Mouse (Mus musculus): ENCODE measurements around the gene Mri1. TPM values are rescaled to one million over a fixed set of nuclear protein-coding genes. Genes with fewer than 3 reads are reported as not detected.

Mri1 gene
- polyA plus RNA-seq (2012; rRNA removed) = 59.5 and 104 TPM in 2 replicates

DNA sequence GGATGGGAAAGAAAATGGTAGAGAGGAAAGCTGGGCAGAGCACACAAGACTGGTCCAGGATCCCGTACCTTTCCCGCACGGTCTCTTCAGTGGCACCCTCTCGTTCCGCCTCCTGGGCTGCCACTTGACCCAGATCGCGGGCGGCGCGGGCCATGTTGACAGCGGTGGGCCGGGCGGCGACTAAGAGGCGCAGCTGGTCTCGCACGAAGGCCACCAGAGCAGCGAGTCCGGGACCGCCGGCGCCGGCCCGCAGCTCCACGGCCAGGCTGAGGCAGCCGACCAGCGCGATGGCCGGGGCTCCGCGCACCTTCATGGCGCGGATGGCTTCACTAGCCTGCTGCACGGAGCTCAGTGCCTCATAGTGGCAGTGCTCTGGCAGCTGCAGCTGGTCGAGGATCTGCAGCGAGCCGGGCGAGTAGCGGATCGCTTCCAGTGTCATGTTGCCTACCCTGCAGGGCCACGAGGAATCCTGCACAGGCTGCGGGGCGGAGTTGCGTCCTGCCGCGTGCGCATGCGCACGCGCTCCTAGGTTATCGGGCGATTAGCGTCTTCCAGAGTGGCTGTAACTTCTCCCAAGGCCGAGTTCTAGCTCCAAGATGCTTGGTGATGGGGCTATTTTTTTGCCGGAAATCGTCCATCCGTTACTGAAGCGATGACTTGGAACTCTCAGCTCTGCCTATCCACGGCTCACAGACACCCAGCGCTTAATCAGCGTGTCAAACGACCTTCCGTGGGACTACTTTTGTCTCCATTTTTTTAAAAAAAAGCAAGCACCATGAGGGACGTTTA, at the start of gene Mri1:
Gene Mri1 (minus strand): TSS at position 505 of the 789 bp plus-strand sequence.
- TF ChIP-seq POLR2A (IDR thresholded peaks at IDR 0.05; ENCODE audit: low read depth, low read length) (peak; percentile 65; the same call in 1 of the 2 replicates), CTCF (IDR thresholded peaks at IDR 0.05; ENCODE audit: extremely low read depth, insufficient read depth, insufficient read length, insufficient replicate concordance) (no peak)
- DNase-seq (ENCODE audit: low read depth in 1 of 2, low spot score in 2 of 2) = peak; percentile 69 to 70
- Histone ChIP-seq H3K4me3 (ENCODE audit: extremely low read depth, insufficient read depth, insufficient read length) (peak within 1 kb of the TSS; percentile 98), H3K27me3 (ENCODE audit: control insufficient read depth, insufficient read depth, low read length) (no peaks in the 10 kb centered on the region), H3K27ac (ENCODE audit: insufficient read depth, low read length) (peak within 1 kb of the TSS; percentile 76), H3K36me3 (ENCODE audit: control insufficient read depth, insufficient read depth, low read length) (peaks cover 25% of the 10 kb centered on the region), H3K4me1 (ENCODE audit: control insufficient read depth, insufficient read depth, insufficient read length) (peaks cover 7% of the 10 kb centered on the region; the same call in 1 of the 2 replicates)
- under 1% methylated on average over 64 of the region's 64 CpGs for WGBS

DNA sequence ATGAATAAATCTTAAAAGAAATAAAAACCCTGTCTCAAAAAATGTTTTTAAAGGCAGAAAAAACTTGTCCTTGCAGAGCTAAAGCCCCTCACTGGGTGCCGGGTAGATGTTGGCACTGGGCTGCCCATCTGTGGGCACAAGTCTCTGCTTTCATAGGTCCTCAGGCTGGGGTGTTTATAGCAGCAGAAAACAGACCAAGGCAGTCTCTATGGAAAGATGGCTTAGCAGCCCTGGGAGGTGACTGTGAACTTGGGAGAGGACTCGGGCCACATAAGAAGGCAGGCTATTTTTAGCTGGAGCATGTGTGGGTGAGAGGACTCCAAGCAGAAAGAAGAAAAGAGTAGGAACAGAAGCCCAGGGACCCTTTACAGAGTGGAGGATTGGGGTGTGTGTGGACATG, 46.8 kb upstream of the Mri1 start:
- TF ChIP-seq POLR2A (IDR thresholded peaks at IDR 0.05; ENCODE audit: low read depth, low read length) = no peak
- TF ChIP-seq CTCF (IDR thresholded peaks at IDR 0.05; ENCODE audit: extremely low read depth, insufficient read depth, insufficient read length, insufficient replicate concordance) = no peak
- Histone ChIP-seq H3K27ac (ENCODE audit: insufficient read depth, low read length) (no peak overlapping the region), H3K27me3 (ENCODE audit: control insufficient read depth, insufficient read depth, low read length) (no peaks in the 10 kb centered on the region), H3K4me1 (ENCODE audit: control insufficient read depth, insufficient read depth, insufficient read length) (no peaks in the 10 kb centered on the region), H3K4me3 (ENCODE audit: extremely low read depth, insufficient read depth, insufficient read length) (no peak overlapping the region), H3K36me3 (ENCODE audit: control insufficient read depth, insufficient read depth, low read length) (no peaks in the 10 kb centered on the region)
- no peak for DNase-seq (ENCODE audit: low read depth in 1 of 2, low spot score in 2 of 2)
- WGBS = 75% methylated on average over 2 of the region's 2 CpGs

DNA sequence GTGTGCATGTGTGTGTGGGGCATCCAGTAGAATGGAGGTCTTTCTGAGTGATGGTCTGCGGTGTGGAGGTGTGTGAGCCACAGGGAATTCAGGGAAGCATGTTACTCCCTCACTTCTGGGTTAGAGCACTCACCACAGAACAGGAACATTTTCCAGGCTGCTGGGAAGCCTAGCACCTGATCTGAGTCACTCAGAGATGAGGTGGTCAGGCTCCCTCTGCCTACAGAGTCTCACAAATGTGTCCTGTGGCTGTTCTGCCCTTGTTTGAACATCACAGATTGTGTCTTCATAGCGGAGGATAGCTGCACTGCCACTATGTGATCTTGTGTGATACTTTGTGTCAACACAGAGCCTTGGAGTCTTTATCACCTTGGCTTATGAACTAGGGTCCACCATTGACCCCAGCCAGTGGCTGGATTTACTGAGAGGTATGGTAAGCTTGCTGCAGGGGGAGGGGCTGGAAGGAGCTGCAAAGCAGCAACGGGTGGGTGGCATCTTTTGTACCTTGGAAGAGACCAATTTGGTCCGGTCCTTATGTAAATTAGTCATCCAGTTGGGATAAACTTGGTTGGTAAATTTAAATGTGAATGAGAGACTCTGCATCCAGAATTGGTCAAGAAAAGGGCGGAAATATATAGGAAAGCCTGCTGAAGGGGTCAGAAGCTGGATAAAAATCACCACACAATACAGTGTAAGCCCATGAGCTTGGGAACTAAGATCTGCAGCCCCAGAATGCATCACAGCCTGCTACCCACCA, 40.1 kb upstream of the Mri1 start:
- 77% methylated on average over 5 of the region's 5 CpGs for WGBS
- Histone ChIP-seq H3K27ac (ENCODE audit: insufficient read depth, low read length) (no peak overlapping the region), H3K36me3 (ENCODE audit: control insufficient read depth, insufficient read depth, low read length) (no peaks in the 10 kb centered on the region), H3K4me3 (ENCODE audit: extremely low read depth, insufficient read depth, insufficient read length) (no peak overlapping the region), H3K27me3 (ENCODE audit: control insufficient read depth, insufficient read depth, low read length) (no peaks in the 10 kb centered on the region; the same call in 1 of the 2 replicates), H3K4me1 (ENCODE audit: control insufficient read depth, insufficient read depth, insufficient read length) (no peaks in the 10 kb centered on the region)
- DNase-seq (ENCODE audit: low read depth in 1 of 2, low spot score in 2 of 2) = no peak
- no peak for TF ChIP-seq POLR2A (IDR thresholded peaks at IDR 0.05; ENCODE audit: low read depth, low read length)
- TF ChIP-seq CTCF (IDR thresholded peaks at IDR 0.05; ENCODE audit: extremely low read depth, insufficient read depth, insufficient read length, insufficient replicate concordance) = no peak

DNA sequence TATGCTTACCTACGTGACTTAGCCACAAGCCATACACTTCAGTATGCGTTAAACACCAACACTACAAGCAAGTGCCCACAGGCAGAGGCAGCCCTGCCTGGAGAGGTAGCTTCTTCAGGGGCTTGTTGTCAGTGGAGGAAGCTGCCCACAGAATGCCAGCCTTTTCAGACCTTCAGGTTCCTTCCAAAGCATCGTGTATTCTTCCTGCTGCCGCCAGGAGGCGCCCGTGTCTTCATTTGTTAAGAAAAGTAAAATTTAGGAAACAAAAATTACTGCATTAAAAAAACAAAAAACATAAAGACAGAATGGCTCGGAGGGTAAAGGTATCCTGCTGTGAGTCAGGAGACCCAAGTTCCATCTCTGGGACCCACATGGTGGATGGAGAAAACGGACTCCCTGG, 34.6 kb upstream of the Mri1 start:
- peak; percentile 20 to 31 for DNase-seq (ENCODE audit: low read depth in 1 of 2, low spot score in 2 of 2)
- TF ChIP-seq POLR2A (IDR thresholded peaks at IDR 0.05; ENCODE audit: low read depth, low read length) (no peak), CTCF (IDR thresholded peaks at IDR 0.05; ENCODE audit: extremely low read depth, insufficient read depth, insufficient read length, insufficient replicate concordance) (peak; percentile 47; the same call in 1 of the 2 replicates)

DNA sequence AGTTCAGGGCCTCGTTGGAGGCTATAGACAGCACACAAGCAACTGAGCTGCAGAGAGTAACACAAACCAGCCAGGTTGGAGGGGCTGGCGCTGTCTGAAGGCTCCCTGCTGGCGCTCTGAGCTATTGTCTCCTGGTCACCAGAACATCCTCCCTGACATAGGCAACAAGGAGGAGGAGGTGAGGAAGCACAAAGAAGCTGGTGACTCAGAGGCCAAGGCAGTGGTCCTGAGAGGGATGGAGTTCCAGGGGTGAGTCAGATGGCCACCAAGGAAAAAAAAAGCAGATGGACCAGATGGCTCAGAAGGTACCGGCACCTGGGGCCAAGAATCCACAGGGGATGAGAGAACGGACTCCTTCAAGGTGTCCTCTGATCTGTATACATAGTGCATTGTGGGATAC, 34.0 kb upstream of the Mri1 start:
- H3K27me3 ChIP-seq (ENCODE audit: control insufficient read depth, insufficient read depth, low read length) = no peaks in the 10 kb centered on the region
- no peaks in the 10 kb centered on the region for H3K36me3 ChIP-seq (ENCODE audit: control insufficient read depth, insufficient read depth, low read length)
- no peaks in the 10 kb centered on the region for H3K4me1 ChIP-seq (ENCODE audit: control insufficient read depth, insufficient read depth, insufficient read length)
- H3K4me3 ChIP-seq (ENCODE audit: extremely low read depth, insufficient read depth, insufficient read length) = no peak overlapping the region
- no peak overlapping the region for H3K27ac ChIP-seq (ENCODE audit: insufficient read depth, low read length)
- TF ChIP-seq CTCF (IDR thresholded peaks at IDR 0.05; ENCODE audit: extremely low read depth, insufficient read depth, insufficient read length, insufficient replicate concordance) = no peak
- no peak for TF ChIP-seq POLR2A (IDR thresholded peaks at IDR 0.05; ENCODE audit: low read depth, low read length)
- DNase-seq (ENCODE audit: low read depth in 1 of 2, low spot score in 2 of 2) = no peak
- 84% methylated on average over 5 of the region's 5 CpGs for WGBS

More for the DNA sequence above, 34.6 kb upstream of the Mri1 start:
- H3K27me3 ChIP-seq (ENCODE audit: control insufficient read depth, insufficient read depth, low read length) = no peaks in the 10 kb centered on the region; the same call in 1 of the 2 replicates
- H3K36me3 ChIP-seq (ENCODE audit: control insufficient read depth, insufficient read depth, low read length) = no peaks in the 10 kb centered on the region
- H3K4me3 ChIP-seq (ENCODE audit: extremely low read depth, insufficient read depth, insufficient read length) = no peak overlapping the region
- 28% methylated on average over 8 of the region's 8 CpGs for WGBS
- no peak overlapping the region for H3K27ac ChIP-seq (ENCODE audit: insufficient read depth, low read length)
- H3K4me1 ChIP-seq (ENCODE audit: control insufficient read depth, insufficient read depth, insufficient read length) = no peaks in the 10 kb centered on the region

DNA sequence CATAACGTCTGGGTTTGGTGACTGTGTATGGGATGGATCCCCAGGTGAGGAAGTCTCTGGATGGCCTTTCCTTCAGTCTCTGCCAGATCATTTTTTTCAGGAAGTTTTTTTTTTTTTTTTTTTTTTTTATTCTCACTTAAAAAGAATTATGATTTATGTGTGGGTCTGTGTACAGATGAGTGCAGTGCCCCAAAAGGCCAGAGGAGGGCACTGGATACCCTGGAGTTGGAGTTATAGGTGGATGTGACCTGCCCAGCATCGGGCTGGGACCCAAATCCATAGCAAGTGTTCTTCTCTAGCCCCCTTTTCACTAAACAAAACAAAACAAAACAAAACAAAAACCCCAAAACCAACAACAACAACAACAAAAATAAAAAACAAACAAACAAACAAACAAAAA, 31.8 kb upstream of the Mri1 start:
- 62% methylated on average over 2 of the region's 2 CpGs for WGBS
- DNase-seq (ENCODE audit: low read depth in 1 of 2, low spot score in 2 of 2) = no peak
- Histone ChIP-seq H3K27me3 (ENCODE audit: control insufficient read depth, insufficient read depth, low read length) (no peaks in the 10 kb centered on the region), H3K4me1 (ENCODE audit: control insufficient read depth, insufficient read depth, insufficient read length) (no peaks in the 10 kb centered on the region), H3K36me3 (ENCODE audit: control insufficient read depth, insufficient read depth, low read length) (no peaks in the 10 kb centered on the region), H3K4me3 (ENCODE audit: extremely low read depth, insufficient read depth, insufficient read length) (no peak overlapping the region), H3K27ac (ENCODE audit: insufficient read depth, low read length) (no peak overlapping the region)
- TF ChIP-seq POLR2A (IDR thresholded peaks at IDR 0.05; ENCODE audit: low read depth, low read length) (no peak), CTCF (IDR thresholded peaks at IDR 0.05; ENCODE audit: extremely low read depth, insufficient read depth, insufficient read length, insufficient replicate concordance) (no peak)
